Mouse (Mus musculus) monocyte, adult 2 months (primary cell): ENCODE results near the gene Opa1.

Experiments used
- DNase-seq, 2 experiments: peaks; one replicate each; pipeline ENCODE4 v3.0.0; 2022; ENCODE audit warnings: low spot score in 2 of 2, low read depth in 1 of 2

The Opa1 gene

DNA sequence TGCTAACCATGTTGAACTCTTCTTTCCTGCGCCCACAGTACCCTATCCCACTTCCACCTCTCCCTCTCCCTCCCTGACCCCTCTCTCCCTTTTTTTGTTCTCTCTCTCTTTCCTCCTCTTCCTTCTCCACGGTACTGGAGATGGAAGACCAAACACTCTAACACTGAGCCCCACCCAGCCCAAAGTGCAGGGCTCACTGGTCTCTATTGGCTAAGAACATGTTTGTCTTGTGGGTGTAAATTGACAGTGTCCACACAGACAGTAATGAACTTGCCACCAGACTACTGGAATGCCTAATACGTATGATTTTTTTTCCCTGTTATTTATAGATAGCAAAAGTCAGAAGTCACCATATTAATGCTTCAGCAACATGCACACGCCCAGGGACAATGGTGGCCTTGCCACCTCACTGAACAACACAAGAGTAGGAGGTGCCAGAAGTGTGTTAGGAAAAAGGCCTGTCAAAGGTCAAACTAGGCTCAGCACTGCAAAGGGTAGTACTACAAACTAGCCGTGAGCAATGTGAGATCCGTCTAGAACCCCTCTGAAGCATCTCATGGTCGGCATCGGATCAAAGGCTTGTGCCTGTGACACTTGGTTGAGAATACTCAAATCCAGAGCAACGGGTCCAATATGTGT is 77.2 kb downstream of the Opa1 start:
- DNase-seq = no peak

DNA sequence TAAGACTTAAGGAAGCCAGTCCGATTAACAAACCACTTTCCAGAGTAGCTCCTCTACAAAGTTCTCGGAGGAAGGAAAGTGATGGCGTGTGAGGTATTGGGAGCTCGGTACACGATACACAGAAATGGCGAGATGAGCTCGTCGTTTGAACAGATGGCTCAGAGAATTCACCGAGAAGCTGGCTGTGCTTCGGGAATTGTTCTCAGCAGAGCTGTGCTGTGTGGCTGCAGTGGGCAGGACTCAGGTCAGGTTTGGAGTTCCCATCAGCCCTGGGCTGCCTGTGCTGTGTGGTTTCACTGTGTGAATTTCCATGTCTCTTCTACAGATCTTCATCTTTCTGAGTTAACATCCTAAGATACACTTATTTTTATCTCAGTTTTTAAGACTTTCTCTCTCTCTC is 77.8 kb downstream of the Opa1 start:
- DNase-seq = no peak

DNA sequence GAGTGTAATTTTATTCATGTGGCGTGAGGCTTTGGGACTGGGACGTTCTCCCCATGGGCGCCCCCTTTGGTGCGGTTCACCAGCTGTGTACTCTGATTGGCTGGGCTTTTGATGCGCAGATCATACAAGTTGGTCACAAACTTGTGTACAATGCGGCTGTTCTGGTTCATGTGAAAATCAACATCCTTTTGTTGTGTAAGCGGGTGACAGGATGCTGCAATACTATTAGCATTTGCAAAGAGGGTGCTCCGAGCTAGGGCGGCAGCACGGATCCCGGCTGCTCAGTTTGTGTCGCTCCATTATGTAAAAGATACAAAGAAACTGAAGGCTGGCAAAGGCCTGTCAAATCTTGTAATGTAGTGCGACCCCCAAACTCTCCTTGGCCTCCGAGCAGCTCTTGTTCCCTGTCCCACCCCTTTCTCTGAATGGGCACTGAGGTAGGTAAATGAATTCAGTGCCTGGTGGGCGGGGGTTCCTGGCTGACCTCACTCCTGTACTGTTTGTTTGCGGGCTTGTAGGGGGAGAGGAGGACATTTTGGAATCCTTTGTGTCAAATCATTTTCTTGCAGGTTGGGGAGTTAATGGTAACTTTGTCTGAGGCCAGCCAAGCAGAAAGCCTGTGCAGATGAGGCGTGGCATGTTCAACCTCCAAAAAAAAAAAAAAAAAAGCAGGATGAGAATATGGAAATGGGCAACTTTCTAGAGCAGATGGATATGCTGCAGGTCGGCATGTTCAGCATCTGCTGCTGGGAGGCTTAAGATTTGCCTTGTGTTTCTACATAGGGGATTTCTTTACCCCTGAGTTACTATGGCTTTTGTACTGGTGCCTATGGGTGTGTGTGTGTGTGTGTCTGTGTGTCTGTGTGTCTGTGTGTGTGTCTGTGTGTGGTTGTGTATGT is 78.8 kb downstream of the Opa1 start:
- DNase-seq = no peak

DNA sequence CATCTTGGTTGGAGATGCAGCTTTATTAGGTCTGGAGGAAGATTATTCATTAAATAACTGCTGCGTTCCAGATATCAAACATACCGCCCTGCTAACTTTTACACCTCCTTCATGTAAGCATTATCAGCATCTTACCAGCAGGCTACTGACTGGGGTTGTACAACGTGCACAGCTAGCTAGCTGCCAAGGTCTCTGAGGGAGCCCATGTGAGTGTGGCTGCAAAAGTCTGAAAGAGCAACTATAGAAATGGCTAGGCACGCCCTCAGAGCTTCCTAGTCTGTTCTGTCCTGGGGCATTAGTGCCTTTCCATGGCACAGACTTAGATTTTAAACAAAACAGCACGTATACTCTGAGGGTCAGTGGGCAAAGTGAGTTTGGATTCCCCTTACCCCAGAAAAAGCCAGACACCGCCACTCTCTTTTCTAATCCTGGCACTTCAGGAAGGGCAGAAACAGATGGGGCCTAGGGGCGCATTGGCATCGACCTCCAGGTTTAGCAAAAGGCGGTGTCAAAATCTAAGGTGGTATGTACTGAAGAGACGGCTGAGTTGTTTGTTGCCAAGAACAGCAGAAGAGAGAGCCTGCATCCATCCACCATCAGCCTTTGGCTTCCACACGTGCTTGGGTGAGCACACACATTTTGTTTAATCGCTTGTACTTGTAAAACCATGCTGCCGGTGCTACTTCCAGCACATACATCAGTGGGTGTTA is 80.1 kb downstream of the Opa1 start:
- no peak for DNase-seq

DNA sequence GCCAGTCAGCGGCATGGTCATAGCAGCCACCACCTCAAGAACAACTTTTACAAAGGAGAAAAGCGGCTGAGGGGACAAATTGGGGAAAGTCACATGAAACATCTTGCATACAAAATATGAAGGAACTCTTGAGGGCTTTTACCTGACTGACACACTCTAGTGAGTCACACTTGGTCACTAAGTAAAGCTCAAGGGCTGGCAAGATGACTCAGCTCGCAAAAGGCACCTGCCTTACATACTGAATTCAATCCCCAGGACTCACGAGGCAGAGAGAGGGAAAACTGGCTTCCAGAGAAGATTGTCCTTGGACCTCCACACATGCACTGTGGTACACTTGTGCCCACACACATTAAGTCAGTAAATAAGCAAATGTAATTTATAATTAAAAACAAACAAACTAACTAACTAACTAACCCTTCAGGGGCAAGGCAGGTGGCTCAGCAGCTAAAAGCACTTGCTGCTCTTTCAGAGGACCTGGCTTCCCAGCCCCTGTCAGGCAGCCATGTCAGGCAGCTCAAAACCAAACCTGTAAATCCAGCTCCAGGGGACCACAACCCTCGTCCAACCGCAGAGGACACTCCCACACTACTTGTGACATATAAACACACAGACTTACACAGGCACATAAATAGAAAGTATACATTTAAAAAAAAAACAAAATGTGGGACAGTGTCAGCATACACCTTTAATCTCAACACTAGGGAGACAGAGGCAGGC is 84.1 kb downstream of the Opa1 start:
- DNase-seq = no peak

DNA sequence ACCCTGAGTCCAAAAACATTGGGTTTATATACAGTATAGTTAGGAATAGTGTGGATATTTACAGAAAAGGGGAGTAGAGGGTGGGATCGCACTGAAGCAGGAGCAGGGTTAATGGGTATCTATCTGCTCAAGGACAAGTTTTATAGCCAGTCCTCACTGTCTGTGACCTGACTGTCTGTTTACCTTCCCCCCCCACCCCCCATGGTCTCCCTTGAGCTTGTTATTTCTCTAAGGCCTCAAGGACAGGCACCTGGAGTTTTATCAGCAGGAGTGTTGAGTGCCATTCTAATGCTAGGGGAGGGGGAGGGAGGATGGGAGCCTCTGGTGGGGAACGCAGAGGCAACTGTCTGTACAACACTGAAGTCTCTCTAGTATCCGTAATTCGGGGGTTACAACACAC is 85.3 kb downstream of the Opa1 start:
- no peak for DNase-seq

DNA sequence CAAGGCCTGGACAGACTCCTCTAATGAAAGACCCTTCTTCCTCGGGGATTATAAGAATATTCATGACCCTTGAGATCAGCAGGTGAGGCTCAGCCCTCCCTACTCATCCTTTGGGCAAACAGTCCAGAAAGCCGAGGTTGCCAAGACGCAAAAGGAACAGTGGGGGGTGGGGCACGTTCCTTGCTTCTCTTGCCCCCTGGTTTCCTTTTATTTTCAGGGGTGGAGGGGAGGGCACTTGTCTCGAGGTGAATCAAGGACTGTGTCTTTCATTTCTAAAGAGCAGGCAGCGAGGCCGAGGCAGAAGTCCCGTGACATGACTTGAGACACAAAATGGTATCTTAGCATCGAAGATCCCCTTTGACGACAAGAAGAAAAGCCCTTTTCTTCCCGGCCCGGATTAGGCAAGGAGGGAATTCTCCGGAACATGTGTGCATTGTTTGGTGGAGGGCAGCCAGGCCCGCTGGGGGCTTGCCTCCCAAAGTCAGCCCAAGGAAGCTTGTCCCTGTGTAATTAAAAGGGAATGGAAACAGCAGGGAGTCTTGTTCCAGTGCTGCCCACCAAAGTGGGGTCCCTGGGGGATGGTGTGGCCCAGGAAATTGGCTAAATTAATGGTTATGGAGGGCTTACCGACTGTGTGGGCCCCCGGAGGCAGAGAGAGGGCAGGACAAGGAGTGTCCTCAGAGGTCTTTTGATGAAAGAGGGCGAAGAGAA is 88.0 kb downstream of the Opa1 start:
- no peak for DNase-seq

DNA sequence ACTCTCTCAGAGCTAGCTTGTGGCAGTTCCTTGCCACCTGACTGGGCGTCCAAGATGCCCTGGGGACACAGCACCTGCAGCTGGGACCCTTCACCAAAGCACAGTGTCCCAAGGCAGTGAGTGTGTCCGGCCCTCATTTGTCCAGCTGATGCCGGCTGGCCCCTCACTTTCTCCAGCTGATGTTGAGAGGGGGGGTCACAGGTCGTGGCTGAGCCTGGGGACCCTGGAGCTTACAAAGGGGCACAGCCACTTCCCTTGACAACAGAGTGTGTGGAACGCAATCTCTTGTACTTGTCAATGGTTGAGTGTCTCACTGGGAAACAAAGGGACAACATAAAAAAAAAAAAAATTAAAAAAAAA is 88.5 kb downstream of the Opa1 start:
- no peak for DNase-seq

DNA sequence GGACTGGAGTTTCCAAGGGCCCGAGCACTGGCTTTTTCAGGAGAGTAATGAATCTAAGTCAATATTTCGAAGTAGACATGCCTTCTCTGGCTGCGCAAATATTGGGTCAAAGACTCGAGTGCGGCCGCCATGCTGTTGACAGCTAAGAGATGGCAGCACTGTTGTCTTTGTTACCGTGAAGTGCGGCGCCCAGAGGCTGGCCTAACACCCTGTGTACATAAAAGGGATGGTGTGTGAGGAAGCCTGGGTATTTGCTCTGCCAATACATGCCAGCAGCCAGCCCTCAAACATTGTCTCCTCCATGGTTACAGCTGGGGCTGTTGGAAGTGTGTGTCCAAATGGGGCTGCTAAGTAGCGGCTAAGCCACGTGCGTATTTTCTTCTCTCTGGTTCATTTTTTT is 89.3 kb downstream of the Opa1 start:
- no peak for DNase-seq

DNA sequence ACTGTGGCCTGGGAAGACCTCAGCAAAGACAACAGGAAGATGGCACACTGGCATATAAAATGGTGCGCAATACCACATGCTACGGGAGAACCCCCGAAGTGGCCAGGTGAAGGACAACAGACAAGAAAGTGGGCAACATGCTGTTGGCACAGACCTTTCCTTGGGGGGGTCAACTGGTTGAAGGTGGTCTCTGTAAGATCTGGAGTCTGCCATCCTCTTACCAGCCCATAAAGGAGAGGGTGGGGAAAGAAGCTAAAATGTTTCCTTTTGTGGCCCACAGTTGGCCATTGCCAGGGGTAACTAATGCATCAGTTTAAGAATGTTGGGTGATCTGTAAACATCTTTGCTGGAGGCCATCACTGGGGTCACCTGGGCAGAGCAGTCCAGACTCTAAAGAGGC is 91.7 kb downstream of the Opa1 start:
- no peak for DNase-seq

DNA sequence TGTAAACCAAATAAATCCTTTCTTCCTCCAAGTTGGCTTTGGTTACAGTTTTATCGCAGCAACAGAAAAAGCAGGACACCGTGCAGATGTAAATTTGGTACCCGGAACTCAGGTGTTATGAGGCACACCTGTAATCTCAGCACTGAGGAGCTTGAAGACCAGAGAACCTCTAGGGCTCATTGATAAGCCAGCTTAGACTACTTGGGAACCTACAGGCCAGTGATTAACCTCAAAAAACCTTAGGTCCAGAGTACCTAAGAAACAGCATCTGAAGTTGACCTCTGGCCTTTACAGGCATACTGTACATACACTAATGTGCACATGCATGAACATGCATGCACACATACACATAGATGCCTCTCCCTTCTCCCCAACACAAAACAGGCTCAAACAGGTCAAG is 94.1 kb downstream of the Opa1 start:
- no peak for DNase-seq

DNA sequence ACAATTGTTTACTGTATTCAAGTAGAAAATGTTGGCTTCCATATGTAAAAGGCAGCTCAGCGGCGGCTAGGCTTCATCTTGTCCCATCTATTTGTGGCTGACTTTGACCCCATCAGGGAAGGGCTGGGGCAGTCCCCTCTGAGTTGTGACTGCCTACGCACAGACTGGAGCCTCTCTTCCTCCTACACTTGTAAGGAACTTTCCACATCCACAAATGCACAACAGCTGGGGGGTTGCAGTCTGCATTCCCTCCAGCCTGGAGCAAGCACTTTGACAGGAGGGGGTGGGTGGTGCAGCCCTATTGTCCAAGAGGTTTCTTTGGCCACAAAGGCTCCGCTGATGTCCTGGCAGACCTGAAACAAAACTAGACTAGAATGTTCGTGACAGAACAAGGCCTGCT is 100.5 kb downstream of the Opa1 start:
- DNase-seq = no peak

DNA sequence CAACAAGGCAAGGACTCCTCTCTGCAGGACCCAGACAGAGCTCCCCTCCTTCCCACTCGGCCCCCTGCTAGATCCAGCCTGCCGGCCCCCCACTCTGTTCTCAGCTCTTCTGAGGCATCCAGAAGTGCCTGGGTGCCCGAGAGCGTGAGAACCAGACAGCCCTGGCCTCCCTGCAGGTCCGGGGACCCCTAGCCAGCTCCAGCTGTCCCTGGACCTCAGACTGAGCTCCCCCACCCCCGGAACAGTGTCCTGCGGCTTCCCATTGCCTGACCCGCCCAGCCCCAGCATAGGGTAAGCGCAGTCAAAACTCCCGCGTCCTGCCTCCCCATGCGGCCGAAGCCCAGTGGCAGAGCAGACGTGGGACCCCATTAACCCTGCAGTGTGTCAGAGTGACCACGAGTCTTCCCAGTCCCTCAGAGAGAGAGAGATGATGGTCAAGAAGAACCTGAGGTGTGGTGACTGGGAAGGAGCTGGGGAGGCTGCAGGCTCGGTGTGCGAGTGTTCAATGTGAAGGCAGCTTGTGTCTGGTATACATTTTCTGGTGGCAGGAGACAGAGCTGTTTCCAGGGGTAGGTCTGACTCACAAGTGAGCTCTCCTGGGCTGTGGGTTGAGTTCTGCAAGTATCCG is 101.5 kb downstream of the Opa1 start:
- DNase-seq = no peak

DNA sequence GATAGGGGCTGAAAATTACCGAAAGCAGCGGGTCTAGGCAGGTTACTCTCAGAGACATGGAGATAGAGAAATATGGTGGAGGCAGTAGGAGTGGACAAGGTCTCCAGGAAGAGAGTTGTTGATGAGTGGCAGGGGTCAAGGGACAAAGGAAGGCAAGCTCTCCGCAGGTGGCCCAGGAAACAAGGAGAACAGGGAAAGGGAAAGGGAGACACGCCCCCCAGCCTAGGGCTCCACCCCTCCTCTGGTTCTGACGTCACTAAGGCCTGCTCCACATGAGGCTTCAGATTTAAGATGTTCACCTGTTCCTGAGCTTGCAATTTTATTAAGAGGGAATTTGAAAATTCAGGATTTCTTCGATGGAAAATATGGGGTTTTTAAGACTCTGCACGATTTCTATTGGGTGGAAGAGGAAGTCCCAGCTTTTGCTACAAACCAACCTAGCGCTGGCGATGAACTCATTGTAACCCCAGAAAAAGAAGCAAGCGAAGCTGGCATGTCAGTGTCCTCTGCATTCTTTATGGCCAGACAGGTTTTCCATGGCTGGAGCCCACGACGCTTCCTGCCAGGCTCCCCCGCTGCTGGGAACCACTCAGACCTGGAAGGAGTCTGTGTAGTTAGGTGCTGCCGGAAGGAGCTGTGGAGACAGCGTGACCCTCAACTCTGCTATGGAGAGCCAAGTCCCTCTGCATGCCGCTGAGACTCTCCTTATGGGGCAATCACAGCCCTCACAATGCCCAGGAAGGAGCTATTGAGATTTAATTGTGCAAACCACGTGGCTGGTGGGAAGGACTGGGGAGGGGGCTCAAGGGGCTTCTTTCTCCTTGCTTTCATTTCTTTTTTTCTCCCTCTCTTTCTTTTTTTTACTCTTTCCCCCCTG is 103.7 kb downstream of the Opa1 start:
- no peak for DNase-seq

DNA sequence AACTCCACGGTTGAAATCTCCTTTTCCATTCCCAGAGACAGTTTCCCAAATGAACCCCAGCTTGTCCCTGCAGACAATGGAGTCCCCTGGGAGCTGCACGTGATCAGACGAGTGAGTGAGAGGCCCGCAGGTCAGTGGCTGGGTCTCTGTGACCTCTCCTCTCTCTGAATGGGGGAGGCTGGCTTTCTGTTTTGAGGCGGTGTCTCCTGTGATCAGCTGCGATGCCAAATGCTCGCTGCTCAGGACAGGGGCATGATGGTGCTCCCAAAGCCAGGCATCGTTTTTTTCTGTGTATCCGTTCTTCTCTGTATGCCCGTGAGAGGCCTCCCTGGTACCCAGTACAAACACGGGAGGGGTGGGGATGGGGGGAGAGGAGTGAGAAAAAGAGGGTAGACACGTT is 104.4 kb downstream of the Opa1 start:
- DNase-seq = no peak

DNA sequence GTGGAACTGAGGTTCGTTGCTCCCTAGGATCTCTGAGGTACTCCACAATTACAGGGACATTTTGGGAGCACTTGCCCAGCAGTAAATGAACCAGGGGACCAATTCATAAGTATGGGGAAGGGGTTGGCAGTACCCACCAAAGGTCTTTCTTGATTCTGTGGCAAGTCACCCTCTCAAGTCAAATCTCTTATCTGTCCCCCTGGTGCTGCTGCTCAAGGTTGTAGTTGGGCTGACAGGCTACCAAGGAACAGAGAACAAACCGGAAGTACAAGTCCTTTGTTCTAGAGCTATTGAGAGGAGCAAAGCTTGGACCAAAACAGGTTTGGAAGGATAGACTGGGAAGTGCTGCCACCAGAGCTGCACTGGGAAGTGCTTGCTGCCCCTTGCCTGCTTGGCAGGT is 105.0 kb downstream of the Opa1 start:
- no peak for DNase-seq

DNA sequence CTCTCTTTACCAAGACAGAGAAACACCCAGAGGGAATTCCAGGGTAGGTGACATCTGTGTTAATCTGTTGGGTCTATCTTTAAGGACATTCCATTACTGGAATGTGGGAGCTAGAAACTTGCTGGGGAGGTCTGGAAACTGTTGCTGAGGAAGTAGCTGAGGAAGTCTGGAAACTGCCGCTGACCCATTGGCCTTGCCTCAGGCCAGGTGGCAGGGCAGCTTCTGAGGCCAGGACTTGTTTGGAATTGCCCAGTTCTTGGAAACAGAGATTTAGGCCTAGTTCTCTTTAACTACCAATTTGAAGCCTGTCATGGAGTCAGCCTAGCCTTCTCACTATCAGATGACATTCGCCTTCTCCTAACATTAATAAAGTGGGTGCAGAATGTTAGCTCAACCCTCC is 105.5 kb downstream of the Opa1 start:
- DNase-seq = no peak

DNA sequence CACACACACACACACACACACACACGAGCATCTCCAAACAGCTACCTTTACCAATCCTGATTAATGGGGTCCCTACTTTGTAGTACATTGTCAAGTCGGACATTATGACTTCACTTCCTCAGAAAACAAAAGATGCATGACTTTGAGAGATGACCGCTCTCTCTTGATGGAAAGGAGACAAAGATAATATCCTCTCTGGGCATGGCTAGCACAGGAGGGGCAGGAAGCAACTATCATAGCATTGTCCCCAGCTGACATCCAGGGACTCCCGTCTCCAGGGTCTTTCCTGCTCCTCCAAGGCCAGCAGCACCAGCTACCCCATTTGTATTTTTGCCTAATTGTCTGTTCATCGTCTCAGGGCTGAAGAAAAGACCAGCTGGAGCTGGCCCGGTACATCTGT is 107.0 kb downstream of the Opa1 start:
- no peak for DNase-seq
